Mouse (Mus musculus): ENCODE data around the gene Dock9. TPM values are rescaled to one million over a fixed set of nuclear protein-coding genes. Genes with fewer than 3 reads are reported as not detected.
A peak's percentile ranks its signal among the peaks of the same experiment; 100 is the strongest.

Dock9 gene
- polyA plus RNA-seq, 1 experiment = 1.1 TPM

GRCm38 (mm10) chr14:121780942-121781531 is 16.6 kb downstream of the Dock9 start:
- H3K4me1 ChIP-seq (ENCODE audit: control insufficient read depth, insufficient read depth, low read length) = no peaks in the 10 kb centered on the region
- H3K27ac ChIP-seq (ENCODE audit: insufficient read depth, low read depth, low read length) = no peak overlapping the region
- no peak overlapping the region for H3K4me3 ChIP-seq (ENCODE audit: insufficient read depth, low read length)
- TF ChIP-seq POLR2A (IDR thresholded peaks at IDR 0.05; ENCODE audit: borderline replicate concordance, low read depth, low read length) (no peak), CTCF (IDR thresholded peaks at IDR 0.05; ENCODE audit: low read depth, low read length) (no peak)

- no peak for TF ChIP-seq POLR2A (IDR thresholded peaks at IDR 0.05; ENCODE audit: borderline replicate concordance, low read depth, low read length)
- TF ChIP-seq CTCF (IDR thresholded peaks at IDR 0.05; ENCODE audit: low read depth, low read length) = no peak
- no peak overlapping the region for H3K27ac ChIP-seq (ENCODE audit: insufficient read depth, low read depth, low read length)
- H3K4me1 ChIP-seq (ENCODE audit: control insufficient read depth, insufficient read depth, low read length) = no peaks in the 10 kb centered on the region
- no peak overlapping the region for H3K4me3 ChIP-seq (ENCODE audit: insufficient read depth, low read length)
These were observed 17.3 kb downstream of the Dock9 start for GRCm38 (mm10) chr14:121780144-121780913.

- no peak overlapping the region for H3K4me3 ChIP-seq (ENCODE audit: insufficient read depth, low read length)
- no peaks in the 10 kb centered on the region for H3K4me1 ChIP-seq (ENCODE audit: control insufficient read depth, insufficient read depth, low read length)
- TF ChIP-seq POLR2A (IDR thresholded peaks at IDR 0.05; ENCODE audit: borderline replicate concordance, low read depth, low read length) = no peak
- no peak for TF ChIP-seq CTCF (IDR thresholded peaks at IDR 0.05; ENCODE audit: low read depth, low read length)
- no peak overlapping the region for H3K27ac ChIP-seq (ENCODE audit: insufficient read depth, low read depth, low read length)
These were observed 18.0 kb downstream of the Dock9 start for GRCm38 (mm10) chr14:121779620-121780019.

GRCm38 (mm10) chr14:121777279-121777831 is 20.3 kb downstream of the Dock9 start:
- Histone ChIP-seq H3K4me1 (ENCODE audit: control insufficient read depth, insufficient read depth, low read length) (no peaks in the 10 kb centered on the region), H3K4me3 (ENCODE audit: insufficient read depth, low read length) (no peak overlapping the region), H3K27ac (ENCODE audit: insufficient read depth, low read depth, low read length) (no peak overlapping the region)
- TF ChIP-seq POLR2A (IDR thresholded peaks at IDR 0.05; ENCODE audit: borderline replicate concordance, low read depth, low read length) (no peak), CTCF (IDR thresholded peaks at IDR 0.05; ENCODE audit: low read depth, low read length) (no peak)

GRCm38 (mm10) chr14:121776749-121777148 is 20.9 kb downstream of the Dock9 start:
- no peak overlapping the region for H3K4me3 ChIP-seq (ENCODE audit: insufficient read depth, low read length)
- TF ChIP-seq POLR2A (IDR thresholded peaks at IDR 0.05; ENCODE audit: borderline replicate concordance, low read depth, low read length) = no peak
- TF ChIP-seq CTCF (IDR thresholded peaks at IDR 0.05; ENCODE audit: low read depth, low read length) = peak; percentile 40; the same call in 1 of the 2 replicates
- no peak overlapping the region for H3K27ac ChIP-seq (ENCODE audit: insufficient read depth, low read depth, low read length)
- H3K4me1 ChIP-seq (ENCODE audit: control insufficient read depth, insufficient read depth, low read length) = no peaks in the 10 kb centered on the region

- Histone ChIP-seq H3K4me3 (ENCODE audit: insufficient read depth, low read length) (no peak overlapping the region), H3K27ac (ENCODE audit: insufficient read depth, low read depth, low read length) (no peak overlapping the region), H3K4me1 (ENCODE audit: control insufficient read depth, insufficient read depth, low read length) (no peaks in the 10 kb centered on the region)
- no peak for TF ChIP-seq CTCF (IDR thresholded peaks at IDR 0.05; ENCODE audit: low read depth, low read length)
- TF ChIP-seq POLR2A (IDR thresholded peaks at IDR 0.05; ENCODE audit: borderline replicate concordance, low read depth, low read length) = no peak
These were observed 35.6 kb downstream of the Dock9 start for GRCm38 (mm10) chr14:121762021-121762452.

- H3K4me1 ChIP-seq (ENCODE audit: control insufficient read depth, insufficient read depth, low read length) = no peaks in the 10 kb centered on the region
- H3K4me3 ChIP-seq (ENCODE audit: insufficient read depth, low read length) = no peak overlapping the region
- H3K27ac ChIP-seq (ENCODE audit: insufficient read depth, low read depth, low read length) = no peak overlapping the region
- TF ChIP-seq POLR2A (IDR thresholded peaks at IDR 0.05; ENCODE audit: borderline replicate concordance, low read depth, low read length) = no peak
- TF ChIP-seq CTCF (IDR thresholded peaks at IDR 0.05; ENCODE audit: low read depth, low read length) = no peak
These were observed 37.2 kb downstream of the Dock9 start for GRCm38 (mm10) chr14:121760403-121760802.

- Histone ChIP-seq H3K4me1 (ENCODE audit: control insufficient read depth, insufficient read depth, low read length) (no peaks in the 10 kb centered on the region), H3K27ac (ENCODE audit: insufficient read depth, low read depth, low read length) (no peak overlapping the region), H3K4me3 (ENCODE audit: insufficient read depth, low read length) (no peak overlapping the region)
- no peak for TF ChIP-seq POLR2A (IDR thresholded peaks at IDR 0.05; ENCODE audit: borderline replicate concordance, low read depth, low read length)
- no peak for TF ChIP-seq CTCF (IDR thresholded peaks at IDR 0.05; ENCODE audit: low read depth, low read length)
These were observed 43.5 kb downstream of the Dock9 start for GRCm38 (mm10) chr14:121754110-121754509.

- Histone ChIP-seq H3K27ac (ENCODE audit: insufficient read depth, low read depth, low read length) (no peak overlapping the region), H3K4me3 (ENCODE audit: insufficient read depth, low read length) (no peak overlapping the region), H3K4me1 (ENCODE audit: control insufficient read depth, insufficient read depth, low read length) (no peaks in the 10 kb centered on the region)
- TF ChIP-seq CTCF (IDR thresholded peaks at IDR 0.05; ENCODE audit: low read depth, low read length) (no peak), POLR2A (IDR thresholded peaks at IDR 0.05; ENCODE audit: borderline replicate concordance, low read depth, low read length) (no peak)
These were observed 44.8 kb downstream of the Dock9 start for GRCm38 (mm10) chr14:121752686-121753426.
